Mouse (Mus musculus): ENCODE results near the gene Ulk3.

Gene Ulk3

DNA sequence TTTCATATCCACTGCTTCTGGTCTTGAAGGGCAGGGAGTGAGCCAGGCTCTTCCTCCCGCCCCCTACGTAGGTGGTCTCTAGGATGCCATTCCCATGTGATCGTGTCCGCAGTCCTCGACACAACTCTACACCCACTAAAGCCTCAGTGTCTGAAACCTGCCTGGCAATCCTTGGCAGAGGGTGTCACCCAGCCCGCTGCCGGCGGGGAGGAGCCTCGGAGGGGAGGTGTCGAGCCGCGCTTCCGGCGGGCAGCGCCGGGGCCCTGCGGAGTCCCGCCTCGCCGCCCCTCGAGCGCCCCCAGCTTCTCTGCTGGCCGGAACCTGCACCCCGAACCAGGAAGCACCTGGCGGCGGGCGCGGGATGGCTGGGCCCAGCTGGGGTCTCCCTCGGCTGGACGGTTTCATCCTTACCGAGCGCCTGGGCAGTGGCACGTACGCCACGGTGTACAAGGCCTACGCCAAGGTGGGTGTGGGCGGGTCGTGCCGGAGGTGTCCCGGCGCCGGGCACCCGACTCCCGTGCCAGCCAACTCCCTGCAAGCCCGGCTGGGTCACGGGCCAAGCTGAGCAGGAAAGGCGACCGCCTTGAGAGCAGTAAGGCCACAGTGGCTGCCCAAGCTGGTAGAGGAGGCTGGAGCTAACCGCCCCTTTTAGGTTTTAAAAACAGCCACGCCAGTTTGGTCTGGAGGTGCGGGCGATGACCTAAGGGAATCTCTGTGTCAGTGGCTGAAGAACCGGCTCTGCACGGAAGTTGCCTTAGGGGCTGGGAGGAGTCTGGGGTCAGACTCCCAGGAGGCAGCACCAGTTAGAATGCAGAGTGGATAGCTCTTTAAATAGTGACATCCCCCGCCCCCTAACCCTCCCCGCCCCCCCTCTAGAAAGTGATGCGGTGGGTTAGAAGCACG, at the start of gene Ulk3:
Ulk3 (plus strand) TSS at position 229 of the 903 bp plus-strand sequence.
- DNase-seq (ENCODE audit: low spot score in 2 of 2): peak; percentile 45 to 69

DNA sequence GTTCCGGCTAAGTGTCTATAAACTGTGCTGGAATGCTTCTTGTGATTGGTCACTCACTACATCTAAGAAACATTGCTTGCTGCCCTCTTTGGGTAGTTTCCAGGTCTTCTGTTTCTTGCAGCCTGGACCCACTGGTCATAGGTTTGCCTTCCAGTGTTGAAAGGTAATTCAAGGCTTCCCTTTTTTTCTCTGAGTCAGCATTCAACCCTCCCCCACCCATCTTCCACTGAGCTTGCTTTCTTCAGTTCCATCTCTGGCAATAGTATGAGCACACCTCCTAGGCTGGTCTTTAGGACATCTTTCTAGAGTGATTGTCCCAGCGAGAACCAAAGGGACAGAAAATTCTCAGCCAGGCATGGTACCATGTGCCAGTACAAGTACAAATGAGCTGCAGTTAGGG, 49.7 kb upstream of the Ulk3 start:
- no peak for DNase-seq (ENCODE audit: low spot score in 2 of 2)

DNA sequence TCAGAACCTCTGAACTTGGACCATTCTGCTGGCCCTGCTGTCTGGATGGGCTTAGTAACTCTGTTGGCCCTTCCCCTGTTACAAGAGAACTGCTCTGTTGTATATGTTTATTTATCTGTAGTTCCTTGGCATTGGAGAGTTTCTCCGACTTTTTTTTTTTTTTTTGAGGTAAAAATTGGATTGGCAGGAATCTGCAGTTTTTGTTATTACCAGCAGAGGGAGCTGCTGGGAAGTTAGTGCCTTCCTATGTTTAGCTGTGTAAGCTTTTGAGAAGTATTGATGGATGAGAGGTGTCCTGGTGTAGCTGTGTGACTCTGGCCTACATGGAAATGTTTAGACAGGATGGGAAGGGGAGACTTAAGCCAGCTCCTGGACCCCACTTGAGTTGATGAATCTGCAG, 47.9 kb upstream of the Ulk3 start:
- no peak for DNase-seq (ENCODE audit: low spot score in 2 of 2)

DNA sequence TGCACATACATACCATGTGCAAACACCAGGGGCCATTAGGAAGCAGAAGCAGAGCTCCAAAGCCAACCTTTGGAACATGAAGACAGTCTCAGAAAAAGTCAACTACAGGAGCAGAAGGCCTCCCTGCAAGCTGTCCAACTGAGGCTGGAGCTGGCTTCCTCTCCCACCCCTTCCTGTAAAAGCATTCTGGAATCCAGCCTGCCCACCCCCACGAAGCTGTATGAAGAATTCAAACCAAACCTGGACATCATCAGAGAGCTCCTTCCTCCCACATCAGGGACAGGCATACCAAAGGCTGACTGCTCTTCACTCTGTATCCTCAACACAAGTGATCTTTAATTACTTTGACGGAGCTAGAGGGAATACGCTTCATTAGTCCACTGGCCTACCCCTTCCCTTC, 45.3 kb upstream of the Ulk3 start:
- no peak for DNase-seq (ENCODE audit: low spot score in 2 of 2)

DNA sequence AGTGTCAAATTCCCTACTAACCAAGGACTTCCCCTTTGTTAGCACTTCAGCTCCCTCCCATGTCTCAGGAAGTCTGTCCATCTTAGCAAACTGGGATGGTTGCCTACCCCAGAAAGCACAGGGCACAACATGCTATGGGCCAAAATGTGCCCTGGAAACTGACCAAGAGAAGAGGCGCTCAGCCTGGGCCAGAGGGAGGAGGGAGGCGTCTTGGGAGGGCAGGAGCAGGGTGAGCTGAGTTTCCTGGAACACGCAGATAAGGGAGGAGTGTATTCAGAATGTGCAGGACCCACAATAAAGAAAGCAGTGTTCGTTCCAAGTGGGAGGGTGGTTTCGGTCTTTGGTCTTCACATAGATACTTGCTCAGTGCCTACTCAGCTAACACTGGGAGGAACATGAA, 42.0 kb upstream of the Ulk3 start:
- DNase-seq (ENCODE audit: low spot score in 2 of 2): no peak

DNA sequence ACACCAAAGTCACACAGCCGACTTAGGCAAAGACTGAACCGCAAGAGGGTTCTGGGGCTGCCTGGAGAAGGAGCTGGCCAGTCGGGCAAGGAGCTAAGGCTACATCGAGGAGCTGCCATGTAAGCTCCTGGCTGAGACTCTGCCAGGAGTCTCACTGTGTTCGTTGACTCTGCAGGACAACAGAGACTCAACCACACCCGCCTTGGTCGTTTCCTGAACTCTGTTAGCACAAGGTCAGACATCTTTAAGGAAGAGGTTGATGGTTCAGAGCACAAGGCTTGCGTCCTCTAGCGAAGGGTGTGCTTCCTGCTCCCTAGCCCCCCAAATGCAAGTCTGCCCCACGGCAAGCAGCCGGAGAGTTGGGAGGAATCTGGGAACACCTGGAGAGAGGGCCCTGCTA, 41.4 kb upstream of the Ulk3 start:
- DNase-seq (ENCODE audit: low spot score in 2 of 2): no peak

DNA sequence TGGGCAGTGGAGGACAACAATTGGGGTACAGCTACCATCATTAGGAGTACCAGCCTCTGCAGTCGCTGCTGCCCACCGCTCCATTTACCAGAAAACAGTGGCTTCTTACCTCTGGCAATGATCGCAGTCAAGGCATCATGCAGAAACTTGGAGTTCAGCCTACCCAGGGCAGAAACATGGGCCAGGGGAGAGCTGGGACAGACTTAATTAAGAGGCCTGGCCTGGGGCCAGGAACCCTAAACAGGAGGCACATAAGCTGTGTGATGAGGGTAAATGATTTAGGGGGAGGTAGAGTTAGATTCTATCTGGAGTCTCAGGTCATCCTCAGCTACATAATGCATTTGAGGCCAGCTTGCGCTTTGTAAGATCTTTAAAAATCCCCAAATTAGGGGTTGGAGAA, 40.1 kb upstream of the Ulk3 start:
- DNase-seq (ENCODE audit: low spot score in 2 of 2): no peak

DNA sequence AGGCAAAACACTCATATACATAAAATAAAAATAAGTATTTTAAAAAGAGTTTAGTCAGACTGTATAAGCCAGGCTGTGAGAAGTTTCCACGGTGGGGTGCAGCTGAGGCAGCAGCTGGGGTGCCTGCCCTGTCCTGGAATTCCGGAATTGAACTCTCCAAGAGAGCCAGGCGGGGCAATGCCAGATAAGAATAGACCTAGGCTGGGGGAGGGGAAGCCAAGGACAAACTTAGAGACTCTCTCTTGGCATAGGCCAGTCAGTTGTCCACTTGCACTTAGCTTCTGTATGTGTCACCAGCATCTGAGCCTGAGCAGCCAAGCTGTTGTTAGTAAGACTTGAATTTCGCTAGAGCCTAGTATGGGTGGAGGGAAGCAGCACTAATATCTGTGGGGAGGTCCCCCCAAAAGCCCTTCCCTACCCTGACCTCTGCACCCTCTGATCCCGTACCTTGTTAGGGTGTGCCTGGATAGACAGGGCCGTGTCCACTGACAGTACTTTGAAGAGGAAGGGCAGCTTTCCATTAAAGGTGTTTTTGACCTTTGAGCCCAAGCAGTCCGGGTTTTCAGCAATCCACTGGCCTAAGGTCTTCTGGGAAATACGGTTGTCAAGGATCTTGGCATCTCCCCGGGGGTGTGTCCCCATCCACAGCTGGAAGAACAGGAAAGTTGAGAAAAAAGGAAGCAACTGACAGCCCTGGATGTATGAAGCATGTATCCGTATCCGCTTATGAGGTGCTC, 39.0 kb upstream of the Ulk3 start:
- no peak for DNase-seq (ENCODE audit: low spot score in 2 of 2)

DNA sequence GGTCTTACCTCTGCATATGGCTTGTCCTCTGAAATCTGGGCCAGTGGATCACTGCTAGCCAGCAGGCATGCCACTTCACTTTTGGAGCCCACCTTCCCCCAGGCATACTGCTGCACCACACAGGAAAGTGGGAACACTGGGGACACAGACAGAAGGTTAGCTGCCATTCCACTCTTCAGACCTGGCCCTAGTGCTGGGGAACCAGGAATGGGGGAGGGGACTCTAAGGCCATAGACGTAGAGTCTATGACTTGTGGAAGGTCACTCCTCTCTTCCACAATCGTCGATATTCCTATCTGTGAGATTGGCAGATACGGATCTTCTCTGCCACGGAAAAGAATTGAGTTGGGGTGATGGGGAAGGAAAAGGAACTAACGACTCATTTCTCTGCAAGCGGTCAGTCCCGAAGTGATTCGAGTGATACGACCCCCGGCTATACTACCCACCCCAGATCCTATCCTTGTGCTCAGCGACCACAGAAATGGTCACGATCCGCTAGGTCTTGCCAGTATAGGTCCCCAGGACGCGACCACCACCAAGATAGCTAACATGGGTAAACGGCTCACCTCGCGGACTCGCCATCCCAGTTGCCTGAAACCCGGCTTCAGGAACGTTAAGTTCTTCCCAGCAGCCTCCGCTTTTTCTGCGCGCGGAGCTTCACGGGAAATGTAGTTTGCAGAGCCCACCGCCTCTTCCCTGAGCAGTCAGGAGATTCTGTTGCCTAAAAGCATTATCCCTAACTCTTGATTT, 36.9 kb upstream of the Ulk3 start, which contains the start of gene Mpi:
Mpi (minus strand) TSS at position 625 of the 749 bp plus-strand sequence.
- DNase-seq (ENCODE audit: low spot score in 2 of 2): peak; percentile 60 to 62

DNA sequence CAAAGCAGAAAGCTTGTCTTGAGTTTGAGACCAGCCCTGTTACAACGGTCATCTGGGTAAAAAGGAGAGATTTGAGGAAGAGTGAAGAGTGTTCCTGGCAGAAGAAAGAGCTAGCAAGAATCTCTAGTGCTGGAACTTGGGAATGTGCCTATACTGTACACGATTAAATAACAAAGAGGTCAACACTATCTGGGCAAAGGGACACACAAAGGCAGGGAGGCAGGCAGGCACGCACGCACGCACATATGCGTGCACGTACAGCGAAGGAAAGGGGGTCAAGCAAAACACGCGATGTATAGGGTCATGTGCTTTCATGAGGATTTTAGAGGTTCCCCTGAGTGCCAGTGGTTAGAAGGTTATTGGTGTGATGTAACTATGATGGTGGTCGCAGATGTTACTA, 36.1 kb upstream of the Ulk3 start:
- DNase-seq (ENCODE audit: low spot score in 2 of 2): no peak

DNA sequence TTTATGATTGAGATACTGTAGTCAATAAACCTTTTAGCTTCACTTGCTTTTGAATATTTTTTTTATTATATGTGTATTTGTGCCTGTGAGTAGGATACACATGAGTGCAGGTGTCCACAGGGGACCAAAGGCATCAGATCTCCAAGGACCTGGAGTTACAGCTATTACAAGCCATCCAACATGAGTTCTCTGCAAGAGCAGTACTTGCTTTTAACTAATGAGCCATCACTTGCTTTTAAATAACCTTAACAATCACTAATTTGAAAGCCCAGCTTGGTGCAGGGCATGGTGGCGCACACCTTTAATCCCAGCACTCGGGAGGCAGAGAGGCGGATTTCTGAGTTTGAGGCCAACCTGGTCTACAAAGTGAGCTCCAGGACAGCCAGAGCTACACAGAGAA, 34.5 kb upstream of the Ulk3 start:
- no peak for DNase-seq (ENCODE audit: low spot score in 2 of 2)

DNA sequence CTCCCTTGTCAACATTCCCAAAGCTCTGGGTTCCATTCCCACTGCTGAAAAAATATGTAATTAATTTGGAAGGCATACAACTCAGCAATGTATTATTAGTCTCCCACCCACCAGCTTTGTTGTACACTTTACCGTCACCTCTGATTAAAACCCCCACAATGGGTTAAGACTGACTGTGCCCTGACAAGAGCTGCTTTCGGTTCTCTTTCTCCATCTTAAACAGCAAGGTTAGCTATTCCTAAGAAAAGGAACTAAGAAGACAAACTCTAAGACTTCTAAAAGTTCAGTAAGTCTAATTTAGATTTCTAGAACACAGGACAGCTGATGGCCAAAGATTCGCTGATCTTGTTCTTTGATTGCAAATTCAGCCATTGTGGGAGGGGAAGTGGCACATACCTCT, 32.0 kb upstream of the Ulk3 start:
- DNase-seq (ENCODE audit: low spot score in 2 of 2): no peak

DNA sequence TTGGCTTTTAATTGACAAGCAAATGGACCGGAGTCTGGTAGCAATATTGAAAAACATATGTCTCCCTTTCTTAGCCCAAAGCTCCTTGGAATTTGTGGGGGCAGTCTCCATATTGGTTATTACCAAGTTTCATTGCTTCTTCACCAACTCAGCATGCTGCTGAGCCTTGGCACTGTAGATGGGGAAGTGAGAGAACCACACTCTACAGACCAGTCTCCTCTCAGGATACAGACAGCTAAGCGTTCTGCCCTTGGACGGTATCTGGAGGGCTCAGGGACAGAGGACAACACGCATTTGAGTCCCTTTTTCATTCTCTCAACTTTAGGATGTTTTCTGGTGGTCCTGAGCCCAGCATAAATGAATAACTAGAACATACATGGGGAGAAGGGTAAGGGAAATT, 30.6 kb upstream of the Ulk3 start:
- no peak for DNase-seq (ENCODE audit: low spot score in 2 of 2)

DNA sequence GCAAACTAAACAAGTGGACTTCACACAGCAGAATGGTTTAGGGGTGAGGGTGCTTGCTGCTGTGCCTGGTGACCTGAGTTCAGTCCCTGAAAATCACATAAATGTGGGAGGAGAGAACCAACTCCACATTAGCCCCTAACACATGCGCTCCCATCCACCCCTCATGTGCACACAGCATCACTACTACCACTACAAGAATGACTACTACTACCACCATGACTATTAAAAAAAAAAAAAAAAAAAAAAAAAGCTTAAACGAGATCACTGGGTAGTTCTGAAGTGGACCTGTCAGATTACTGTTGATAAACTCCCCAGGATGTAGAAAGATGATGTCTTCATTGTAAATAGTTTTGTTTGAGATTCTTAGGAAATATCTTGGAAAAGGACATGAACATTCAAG, 29.7 kb upstream of the Ulk3 start:
- no peak for DNase-seq (ENCODE audit: low spot score in 2 of 2)

DNA sequence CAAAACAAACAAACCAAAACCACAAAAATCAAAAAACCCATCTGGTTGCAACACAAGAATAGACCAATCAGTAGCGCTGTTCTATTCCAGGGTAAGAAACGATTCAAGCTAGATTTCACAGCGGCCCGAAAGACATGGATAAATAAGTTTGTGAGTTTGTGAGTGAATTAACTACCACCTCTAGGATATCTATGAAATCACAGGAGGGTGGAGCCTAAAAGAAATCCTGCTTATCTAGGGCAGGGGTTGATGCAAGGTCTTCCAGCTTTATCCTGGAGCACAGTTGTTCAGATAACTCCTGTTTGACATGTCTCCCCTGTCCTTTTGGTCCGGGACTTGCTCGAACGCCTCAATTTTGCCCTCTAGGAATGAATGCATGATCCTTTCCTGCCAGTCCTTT, 29.0 kb upstream of the Ulk3 start:
- DNase-seq (ENCODE audit: low spot score in 2 of 2): no peak

DNA sequence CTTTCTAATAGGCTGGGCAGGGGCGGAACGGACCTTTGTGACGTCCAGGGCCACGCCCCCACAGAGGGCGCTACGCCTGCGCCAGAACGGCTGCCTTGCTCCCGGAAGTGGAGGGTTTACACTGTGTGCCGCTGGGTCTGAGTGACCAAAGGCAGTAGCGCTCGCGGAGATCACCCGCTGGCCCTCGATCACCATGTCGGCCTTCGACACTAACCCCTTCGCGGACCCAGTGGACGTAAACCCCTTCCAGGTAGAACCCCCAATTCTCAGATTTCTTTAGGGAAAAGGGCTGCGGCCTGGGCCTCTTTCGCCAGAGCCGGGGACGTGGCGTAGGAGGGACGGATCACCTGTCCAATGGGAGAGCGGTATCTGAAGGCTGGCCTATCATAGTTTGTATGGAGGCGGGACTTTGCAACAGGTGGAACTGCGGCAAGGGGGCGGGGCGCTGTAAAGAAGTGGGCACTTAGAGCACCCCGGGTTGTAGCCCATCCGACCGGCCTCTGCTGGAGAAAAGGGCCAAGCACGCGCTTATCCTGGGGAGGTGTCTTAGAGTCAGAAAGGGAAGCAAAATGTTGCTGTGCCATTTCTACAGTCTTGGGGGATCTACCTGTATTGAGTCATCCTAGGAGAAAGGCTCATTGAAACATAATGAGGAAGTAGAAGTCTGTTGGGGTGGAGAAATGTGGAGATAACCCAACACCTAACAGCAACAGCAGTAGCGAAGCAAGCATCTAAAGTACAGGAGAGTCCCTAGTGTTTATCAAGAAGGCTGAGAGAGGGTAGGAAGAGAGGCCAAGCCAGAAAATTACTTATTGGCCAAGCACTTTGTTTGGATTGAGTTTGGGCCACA, 28.2 kb upstream of the Ulk3 start, which contains the start of gene Scamp2:
Scamp2 (plus strand) TSS at position 83 of the 850 bp plus-strand sequence.
- peak; percentile 91 to 92 for DNase-seq (ENCODE audit: low spot score in 2 of 2)

DNA sequence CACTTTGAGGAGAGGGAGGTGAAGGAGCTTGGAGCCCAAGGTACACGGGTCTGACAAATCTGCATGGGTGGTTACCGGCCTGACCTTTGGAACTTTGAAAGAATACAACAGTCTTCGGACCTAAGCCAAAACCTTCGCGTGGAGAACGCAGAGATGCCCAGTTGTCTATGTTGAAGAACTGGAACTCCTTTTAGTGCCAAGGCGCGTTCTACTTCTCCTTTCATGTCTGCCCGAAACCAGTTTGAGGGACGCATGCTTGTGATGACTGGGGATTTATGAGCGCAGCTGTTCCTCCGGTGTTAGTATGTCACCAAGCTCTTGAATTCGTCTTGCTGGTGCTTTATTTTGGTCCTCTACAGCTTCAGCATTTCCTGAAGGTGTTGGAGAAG, 27.5 kb upstream of the Ulk3 start:
- DNase-seq (ENCODE audit: low spot score in 2 of 2): no peak

DNA sequence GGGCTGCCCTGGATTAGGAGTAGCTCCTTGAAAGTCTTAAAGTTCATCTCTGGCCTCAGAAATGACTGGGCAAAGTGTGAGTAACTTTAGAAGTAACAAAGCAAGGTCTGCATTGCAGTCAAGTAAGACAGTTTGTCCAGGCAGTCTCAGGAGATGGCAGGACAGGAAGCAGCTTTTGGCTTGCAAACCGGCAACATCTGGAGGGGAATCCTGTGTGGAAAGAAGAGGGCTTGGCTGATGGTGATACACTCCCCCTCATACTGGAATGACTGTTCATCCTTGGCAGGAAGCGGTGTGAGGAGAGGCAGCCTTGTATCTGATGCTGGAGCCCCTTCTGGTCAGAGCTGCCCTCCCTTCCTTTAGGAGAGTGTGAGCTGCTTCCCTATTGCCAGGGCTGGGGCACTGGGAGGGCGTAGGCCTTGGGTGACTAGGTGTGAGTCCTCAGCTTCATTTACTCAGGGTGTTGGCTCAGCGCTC, 26.3 kb upstream of the Ulk3 start:
- DNase-seq (ENCODE audit: low spot score in 2 of 2): no peak

DNA sequence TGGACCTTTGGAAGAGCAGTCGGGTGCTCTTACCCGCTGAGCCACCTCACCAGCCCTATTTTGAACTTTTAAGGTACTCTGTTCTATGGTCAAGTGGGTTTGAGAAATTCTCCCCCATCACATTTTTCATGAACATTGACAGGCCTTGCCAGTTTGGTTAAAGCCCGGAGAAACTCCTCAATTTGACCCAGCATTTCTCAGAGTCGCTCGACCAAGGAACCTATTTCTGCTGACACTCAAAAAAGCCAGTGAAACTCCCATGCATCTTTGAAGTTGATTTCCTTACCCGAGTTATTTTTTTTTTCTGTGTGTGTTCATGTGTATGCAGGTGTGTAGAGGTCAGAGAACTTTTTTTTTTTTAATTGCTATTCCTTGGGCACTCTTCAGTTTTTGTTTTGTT, 24.6 kb upstream of the Ulk3 start:
- DNase-seq (ENCODE audit: low spot score in 2 of 2): no peak

DNA sequence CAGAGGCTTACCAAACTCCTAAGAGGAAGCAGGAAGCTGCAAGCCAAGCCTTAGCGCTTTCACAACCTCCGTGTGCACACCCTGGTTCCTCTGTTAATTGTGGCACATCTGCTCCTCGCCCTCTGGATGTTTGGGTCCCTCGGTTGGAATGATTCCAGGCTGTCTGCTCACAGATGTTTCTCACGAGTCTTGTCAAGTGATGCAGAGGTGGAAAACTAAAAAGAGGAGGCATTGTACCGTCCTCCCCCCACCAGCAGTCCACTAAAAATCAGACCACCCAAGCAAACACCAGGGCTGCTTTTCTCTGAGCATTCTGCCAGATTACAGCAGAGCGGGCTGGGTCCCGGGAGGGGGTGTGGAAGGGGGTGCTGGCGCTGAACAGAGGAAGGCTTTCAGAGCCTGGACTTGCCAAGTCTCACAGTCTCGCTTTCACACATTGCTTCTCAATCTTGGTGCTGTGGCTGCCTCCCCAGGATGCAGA, 23.5 kb upstream of the Ulk3 start:
- DNase-seq (ENCODE audit: low spot score in 2 of 2): peak; percentile 36

DNA sequence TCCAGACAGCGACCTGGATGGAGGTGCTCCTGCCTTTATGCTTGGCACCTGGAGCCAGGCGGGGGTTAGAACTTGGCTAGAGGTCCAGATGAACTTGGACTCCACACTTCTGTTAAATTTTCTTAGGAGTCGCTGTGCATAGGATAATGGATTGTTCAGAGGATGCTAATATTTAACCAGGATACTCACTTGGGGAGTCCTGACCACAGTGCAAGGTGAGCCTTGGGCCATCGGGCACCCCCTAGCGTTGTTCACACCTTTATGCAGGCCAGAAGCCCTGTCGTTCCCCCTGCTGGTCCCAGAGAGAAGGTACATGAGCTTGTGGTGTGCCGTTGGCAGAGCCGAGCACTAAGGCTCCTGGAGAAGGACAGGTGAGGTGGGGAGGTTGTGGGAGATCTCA, 22.4 kb upstream of the Ulk3 start:
- DNase-seq (ENCODE audit: low spot score in 2 of 2): no peak

Data from frontal cortex, postnatal 25 days (tissue).